Mouse (Mus musculus) neural tube, embryonic 14.5 days (tissue): ENCODE measurements around the gene Plppr3. TPM values are rescaled to one million over a fixed set of nuclear protein-coding genes. Genes with fewer than 3 reads are reported as not detected.

Experiments used
- ATAC-seq: fragments of 200-750 bp; cut with Nextera tagmentation; 2 replicates; pipeline ENCODE4 v1.8.0; 2017; ENCODE audit warnings: low read depth, mild to moderate bottlenecking, moderate TSS enrichment, moderate library complexity
- H3K27ac ChIP-seq: fragments of 300-500 bp; sonication (generic); 2 replicates; pipeline ENCODE4 v1.5.1; 2014; ENCODE audit warnings: low read depth, mild to moderate bottlenecking, control low read depth, low read length, moderate library complexity, mixed read lengths
- H3K27me3 ChIP-seq: fragments of 300-500 bp; sonication (generic); 2 replicates; pipeline ENCODE4 v1.6.1; 2014; ENCODE audit warnings: low read length; ENCODE audit not compliant: control insufficient read depth, insufficient read depth
- H3K36me3 ChIP-seq: fragments of 300-500 bp; sonication (generic); 2 replicates; pipeline ENCODE4 v1.6.1; 2014; ENCODE audit warnings: low read length, mixed read lengths; ENCODE audit not compliant: control insufficient read depth, insufficient read depth
- H3K4me1 ChIP-seq: fragments of 300-500 bp; sonication (generic); 2 replicates; pipeline ENCODE4 v1.6.1; 2014; ENCODE audit warnings: low read length; ENCODE audit not compliant: control insufficient read depth, insufficient read depth
- H3K4me2 ChIP-seq: fragments of 300-500 bp; sonication (generic); 2 replicates; pipeline ENCODE4 v1.6.1; 2014; ENCODE audit warnings: mild to moderate bottlenecking, low read depth, low read length, control low read depth
- H3K4me3 ChIP-seq: fragments of 300-500 bp; sonication (generic); 2 replicates; pipeline ENCODE4 v1.5.1; 2014; ENCODE audit warnings: low read depth, low read length, control low read depth, mixed read lengths
- H3K9ac ChIP-seq: fragments of 300-500 bp; sonication (generic); replicated peaks from 2 replicates; pipeline ENCODE4 v1.6.1; 2014; ENCODE audit warnings: low read depth, mild to moderate bottlenecking, control low read depth, low read length, mixed read lengths
- H3K9me3 ChIP-seq: fragments of 300-500 bp; sonication (generic); 2 replicates; pipeline ENCODE4 v1.6.1; 2016; ENCODE audit warnings: low read length; ENCODE audit not compliant: control insufficient read depth
- WGBS: fragments of 180-500 bp; shearing (Covaris S2); extraction: QIAGEN DNeasy Blood & Tissue Kit; methylation state at CpG from one replicate; pipeline ENCODE4 v1.1.7; 2014; 5-methylcytosine and 5-hydroxymethylcytosine counted together
- microRNA-seq: library from miRNA; unstranded; fragments of <30 nt; microRNA quantifications from one replicate; pipeline ENCODE4, GENCODE M21; 2016
- polyA plus RNA-seq: library from polyadenylated mRNA; unstranded; fragments of >200 nt; fragmentation: Nextera tagmentation; extraction: Ambion mirVana; gene quantifications from 2 replicates; pipeline ENCODE4 v1.2.1, GENCODE M21; 2014

Plppr3 gene
- polyA plus RNA-seq, 1 experiment from 2014 or later: 327 TPM

DNA sequence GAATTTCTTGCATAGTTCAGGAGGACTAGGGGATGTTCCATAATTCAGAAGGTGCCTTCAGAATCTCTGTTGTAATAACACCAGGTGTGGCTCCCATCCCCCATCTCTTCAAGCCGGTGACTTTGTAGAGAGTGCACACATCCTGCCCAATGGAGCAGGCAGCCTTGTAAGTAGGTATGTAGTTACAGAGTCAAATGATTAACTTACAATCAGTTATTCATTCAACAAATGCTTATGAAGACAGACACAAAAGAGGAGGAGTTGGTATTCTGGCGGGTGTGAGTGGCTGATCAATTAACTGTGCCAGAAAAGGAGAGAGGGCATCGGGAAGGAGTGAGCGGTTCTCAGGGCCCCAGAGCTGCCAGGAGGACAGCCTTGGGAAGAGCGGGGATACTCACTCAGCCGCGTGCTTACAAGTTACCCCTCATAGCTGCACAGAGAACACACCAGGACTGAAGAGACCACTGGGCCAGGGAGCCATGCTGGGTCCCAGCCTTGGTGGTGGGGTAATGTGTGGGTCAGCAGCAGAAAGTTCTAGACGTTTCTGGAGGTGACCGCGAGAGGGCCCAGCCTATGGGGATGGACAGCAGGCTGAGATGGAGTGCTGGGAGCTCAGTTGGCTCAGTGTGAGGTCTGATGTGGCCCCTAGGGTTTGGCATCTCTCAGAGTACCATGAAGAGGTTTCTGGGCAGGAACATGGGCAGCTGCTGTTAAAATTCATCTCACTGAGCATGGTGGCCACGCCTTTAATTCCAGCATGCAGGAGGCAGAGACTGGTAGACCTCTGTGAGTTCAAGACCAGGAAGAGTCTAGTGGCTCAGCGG lies 58.6 kb downstream of the Plppr3 start:
- Histone ChIP-seq H3K4me2 (no peak overlapping the region), H3K27me3 (no peaks in the 10 kb centered on the region), H3K4me3 (no peak overlapping the region), H3K36me3 (peaks cover 44% of the 10 kb centered on the region), H3K9ac (no peak overlapping the region), H3K9me3 (no peaks in the 10 kb centered on the region), H3K27ac (no peak overlapping the region), H3K4me1 (no peaks in the 10 kb centered on the region)
- ATAC-seq: no peak
- 87% methylated on average over 12 of the region's 12 CpGs for WGBS

DNA sequence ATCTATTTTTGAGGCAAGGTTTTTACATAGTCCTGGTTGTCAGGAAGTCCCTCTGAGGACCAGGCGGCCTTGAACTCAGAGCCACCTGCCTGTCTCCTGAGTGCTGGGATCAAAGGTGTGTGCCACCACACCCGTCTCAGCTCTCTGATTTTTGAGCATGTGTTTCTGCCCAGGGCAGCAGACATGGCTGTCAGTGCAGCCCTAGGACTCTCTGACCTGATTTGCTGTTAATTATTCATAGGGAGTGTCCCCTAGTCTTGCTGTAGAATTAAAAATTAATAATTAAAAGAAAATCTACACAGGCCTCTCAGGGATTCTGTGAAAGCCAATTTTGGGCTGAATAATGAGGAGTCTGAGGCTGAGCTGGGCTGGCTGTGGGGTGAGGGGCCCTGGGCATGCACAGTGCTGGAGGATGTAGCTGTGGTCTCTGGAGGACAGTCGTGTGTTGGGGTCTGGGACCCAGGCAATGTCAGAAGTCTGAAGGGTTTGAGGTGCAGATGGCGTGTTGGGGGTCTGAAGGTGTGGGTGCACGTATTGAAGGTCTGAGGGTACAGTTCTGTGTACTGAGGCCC lies 60.1 kb downstream of the Plppr3 start:
- H3K4me3 ChIP-seq: no peak overlapping the region
- H3K9ac ChIP-seq: no peak overlapping the region
- H3K27me3 ChIP-seq: no peaks in the 10 kb centered on the region
- peaks cover 40% of the 10 kb centered on the region for H3K36me3 ChIP-seq
- 82% methylated on average over 5 of the region's 5 CpGs for WGBS
- ATAC-seq: no peak
- H3K4me1 ChIP-seq: no peaks in the 10 kb centered on the region
- H3K9me3 ChIP-seq: no peaks in the 10 kb centered on the region
- no peak overlapping the region for H3K4me2 ChIP-seq
- no peak overlapping the region for H3K27ac ChIP-seq

DNA sequence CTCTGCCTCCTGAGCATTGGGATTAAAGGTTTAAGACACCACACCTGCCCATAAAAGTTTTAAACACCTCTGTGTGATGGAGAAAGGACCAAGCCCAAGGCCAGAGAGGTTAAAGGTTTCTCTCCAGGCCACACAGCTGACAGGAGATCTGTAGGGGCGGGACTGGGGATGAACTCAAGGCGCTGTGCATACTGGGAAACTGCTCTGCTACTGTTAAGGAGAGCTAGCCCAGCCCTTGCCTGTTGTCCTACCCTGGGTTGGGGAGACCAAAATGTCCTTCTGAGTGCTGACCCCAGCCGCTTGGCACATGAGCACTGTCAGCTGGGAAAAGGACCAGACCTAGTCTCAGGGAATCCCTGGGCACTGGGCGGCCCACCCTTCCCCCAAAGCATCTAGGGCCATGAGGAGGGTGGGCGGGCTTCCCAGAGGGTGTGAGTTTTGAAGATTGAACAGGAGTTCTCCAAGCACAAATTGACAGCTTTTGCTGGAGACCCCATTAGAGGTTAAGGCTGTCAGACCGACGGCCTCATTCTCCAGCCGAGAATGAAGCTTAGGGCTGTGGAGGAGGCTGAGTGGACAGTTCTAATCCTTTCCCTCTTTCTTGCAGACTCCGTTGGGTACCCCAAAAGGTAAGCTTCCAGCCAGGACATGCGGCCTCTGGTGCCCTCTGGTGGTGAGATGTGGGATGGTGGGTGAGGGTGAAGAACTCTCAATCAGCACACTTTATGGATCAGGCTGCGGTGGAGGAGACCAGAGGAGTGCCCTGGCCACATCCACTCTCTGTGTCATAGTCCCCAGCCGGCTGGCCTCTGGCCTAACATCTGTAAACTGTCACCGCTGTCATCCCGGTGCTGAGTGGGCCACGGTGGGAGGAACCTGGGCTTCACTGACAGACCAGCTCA lies 62.4 kb downstream of the Plppr3 start:
- ATAC-seq: peak; percentile 65
- no peaks in the 10 kb centered on the region for H3K4me1 ChIP-seq
- peaks cover 36% of the 10 kb centered on the region for H3K36me3 ChIP-seq
- no peak overlapping the region for H3K4me2 ChIP-seq
- no peaks in the 10 kb centered on the region for H3K9me3 ChIP-seq
- H3K9ac ChIP-seq: no peak overlapping the region
- no peaks in the 10 kb centered on the region for H3K27me3 ChIP-seq
- WGBS: 30% methylated on average over 15 of the region's 15 CpGs
- H3K27ac ChIP-seq: no peak overlapping the region
- no peak overlapping the region for H3K4me3 ChIP-seq

Small RNA genes lying within 50 kb of the gene (microRNA-seq; reads per million reads assigned to microRNA genes)
- not detected for gene Mir6910

Other genes starting within 250 kb of the Plppr3 start
- gene Shc2, start 236.7 kb downstream of the Plppr3 start, polyA plus RNA-seq: 16.7 and 22.8 TPM in 2 replicates
- gene Odf3l2, start 228.9 kb downstream of the Plppr3 start, polyA plus RNA-seq: not detected in 2 replicates
- 0.82 and 1.2 TPM in 2 replicates for gene Madcam1, start 210.1 kb downstream of the Plppr3 start, polyA plus RNA-seq
- gene Tpgs1, start 205.3 kb downstream of the Plppr3 start, polyA plus RNA-seq: 104 and 118 TPM in 2 replicates
- gene Cdc34, start 192.4 kb downstream of the Plppr3 start, polyA plus RNA-seq: 69.7 and 74.6 TPM in 2 replicates
- 1.1 and 1.3 TPM in 2 replicates for gene Gzmm, start 185.6 kb downstream of the Plppr3 start, polyA plus RNA-seq
- 800 and 802 TPM in 2 replicates for gene Bsg, start 170.1 kb downstream of the Plppr3 start, polyA plus RNA-seq
- 2.7 and 3.7 TPM in 2 replicates for gene Hcn2, start 158.0 kb downstream of the Plppr3 start, polyA plus RNA-seq
- 34.9 and 36.7 TPM in 2 replicates for gene Polrmt, start 128.1 kb downstream of the Plppr3 start, polyA plus RNA-seq
- gene Fgf22, start 119.6 kb downstream of the Plppr3 start, polyA plus RNA-seq: 2.0 and 2.3 TPM in 2 replicates
- 89.3 and 93.7 TPM in 2 replicates for gene Rnf126, start 107.7 kb downstream of the Plppr3 start, polyA plus RNA-seq
- 1.7 and 2.3 TPM in 2 replicates for gene Fstl3, start 97.4 kb downstream of the Plppr3 start, polyA plus RNA-seq
- gene Prss57, start 83.7 kb downstream of the Plppr3 start, polyA plus RNA-seq: not detected in 2 replicates
- 233 and 247 TPM in 2 replicates for gene Palm, start 81.1 kb downstream of the Plppr3 start, polyA plus RNA-seq
- 0.35 and 0.36 TPM in 2 replicates for gene Misp, start 53.6 kb downstream of the Plppr3 start, polyA plus RNA-seq
- 36.9 and 53.5 TPM in 2 replicates for gene Ptbp1, start 20.2 kb downstream of the Plppr3 start, polyA plus RNA-seq
- 11.1 and 12.4 TPM in 2 replicates for gene Prtn3, start 158 bp downstream of the Plppr3 start, polyA plus RNA-seq
- gene Elane, start 11.6 kb upstream of the Plppr3 start, polyA plus RNA-seq: 0.55 TPM in 1 of 2 replicates, not detected in the other
- not detected in 2 replicates for gene Cfd, start 16.2 kb upstream of the Plppr3 start, polyA plus RNA-seq
- gene Med16, start 34.3 kb upstream of the Plppr3 start, polyA plus RNA-seq: 33.2 and 38.7 TPM in 2 replicates
- gene Gm26602, start 36.2 kb upstream of the Plppr3 start, polyA plus RNA-seq: 5.9 and 9.1 TPM in 2 replicates
- 2.2 and 2.3 TPM in 2 replicates for gene Kiss1r, start 42.3 kb upstream of the Plppr3 start, polyA plus RNA-seq
- gene R3hdm4, start 46.6 kb upstream of the Plppr3 start, polyA plus RNA-seq: 253 and 265 TPM in 2 replicates
- 3.3 and 5.1 TPM in 2 replicates for gene Arid3a, start 52.4 kb upstream of the Plppr3 start, polyA plus RNA-seq
- 87.0 and 103 TPM in 2 replicates for gene Wdr18, start 85.5 kb upstream of the Plppr3 start, polyA plus RNA-seq
- gene Grin3b, start 96.1 kb upstream of the Plppr3 start, polyA plus RNA-seq: 0.43 and 0.61 TPM in 2 replicates
- 19.2 and 21.1 TPM in 2 replicates for gene Tmem259, start 109.7 kb upstream of the Plppr3 start, polyA plus RNA-seq
- 9.9 and 40.0 TPM in 2 replicates for gene Cnn2, start 114.0 kb upstream of the Plppr3 start, polyA plus RNA-seq
- gene Abca7, start 121.9 kb upstream of the Plppr3 start, polyA plus RNA-seq: 4.3 and 6.7 TPM in 2 replicates
- 0.83 and 1.8 TPM in 2 replicates for gene Arhgap45, start 142.0 kb upstream of the Plppr3 start, polyA plus RNA-seq
- gene Polr2e, start 165.2 kb upstream of the Plppr3 start, polyA plus RNA-seq: 138 and 145 TPM in 2 replicates
- 512 and 546 TPM in 2 replicates for gene Gpx4, start 172.5 kb upstream of the Plppr3 start, polyA plus RNA-seq
- gene Sbno2, start 230.9 kb upstream of the Plppr3 start, polyA plus RNA-seq: 12.9 and 13.3 TPM in 2 replicates
- 21.3 and 26.0 TPM in 2 replicates for gene Stk11, start 241.2 kb upstream of the Plppr3 start, polyA plus RNA-seq